Mouse (Mus musculus) liver, embryonic 14.5 days (tissue): ENCODE data around the gene Kcnk6.

Experiments
- CTCF ChIP-seq: IDR thresholded peaks from 2 replicates; pipeline ENCODE4 v1.5.1; 2016; ENCODE audit warnings: antibody characterized with exemption, low read depth, control low read depth
- EP300 ChIP-seq: IDR thresholded peaks from 2 replicates; pipeline ENCODE4 v1.6.1; 2016; ENCODE audit warnings: antibody characterized with exemption, low read depth

DNA sequence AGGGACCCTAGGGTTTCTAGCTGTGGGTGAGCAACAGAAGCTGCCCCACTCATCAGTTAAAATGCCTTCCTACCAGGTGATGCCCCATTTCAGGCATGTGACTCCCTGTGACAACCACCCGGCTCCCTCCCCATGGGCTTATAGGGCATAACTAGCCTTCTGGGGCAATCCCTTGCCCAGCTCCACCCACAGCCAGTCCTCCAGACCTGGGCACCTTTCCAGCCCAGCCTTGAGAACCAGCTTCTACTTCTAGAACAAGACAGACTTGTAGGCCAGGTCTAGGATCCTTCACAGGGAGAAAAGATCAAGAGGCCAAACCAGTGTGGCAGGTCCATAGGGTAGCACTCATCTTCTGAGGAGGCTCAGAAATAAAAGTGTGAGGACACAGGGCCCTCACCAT, 25.1 kb upstream of the Kcnk6 start:
- TF ChIP-seq CTCF, result no peak
- TF ChIP-seq EP300, result no peak
